Mouse (Mus musculus): ENCODE data around the gene Pigp. TPM values are rescaled to one million over a fixed set of nuclear protein-coding genes. Genes with fewer than 3 reads are reported as not detected.

Pigp gene
- 14.6 to 31.3 TPM (median 19.6 TPM) in 3 replicates for total RNA-seq (2017)

DNA sequence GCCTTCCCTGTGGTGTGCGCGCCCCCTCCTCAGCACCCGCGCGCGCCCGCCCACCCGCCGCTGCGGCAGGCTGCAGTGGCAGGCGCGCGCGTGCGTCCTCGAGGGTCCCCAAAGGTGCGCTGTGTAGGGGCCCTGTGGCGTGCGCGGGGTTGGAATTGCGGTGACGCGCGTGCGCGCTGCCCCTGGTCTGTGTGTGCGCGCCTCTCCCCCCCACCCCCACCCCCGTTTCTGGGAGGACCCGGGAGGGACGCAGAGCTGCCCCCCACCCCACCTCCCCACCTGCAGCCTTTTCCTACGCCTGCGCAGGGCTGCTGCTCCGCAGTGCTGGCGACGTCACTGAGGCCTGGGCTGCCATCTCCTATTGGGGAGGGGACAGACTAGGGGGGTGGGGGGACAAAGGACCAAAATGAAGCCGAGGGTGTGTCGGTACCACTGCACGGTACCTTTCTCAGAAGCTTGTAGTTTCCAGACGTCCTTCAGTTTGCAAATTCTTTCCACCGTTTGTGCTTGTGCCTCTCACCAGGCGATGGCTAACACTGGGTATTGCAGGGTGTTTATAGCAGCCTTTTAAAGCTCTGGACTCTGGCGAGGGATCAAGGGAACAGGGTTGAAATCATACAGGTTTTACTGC lies at the start of gene Pigp:
TSS of gene Pigp (minus strand) at position 542 of the 631 bp plus-strand sequence.
- no peak; the same call in 1 of the 2 replicates for ATAC-seq (replicated peaks; ENCODE audit: insufficient number of reproducible peaks, low FRiP score, low TSS enrichment, poor library complexity, severe bottlenecking)

DNA sequence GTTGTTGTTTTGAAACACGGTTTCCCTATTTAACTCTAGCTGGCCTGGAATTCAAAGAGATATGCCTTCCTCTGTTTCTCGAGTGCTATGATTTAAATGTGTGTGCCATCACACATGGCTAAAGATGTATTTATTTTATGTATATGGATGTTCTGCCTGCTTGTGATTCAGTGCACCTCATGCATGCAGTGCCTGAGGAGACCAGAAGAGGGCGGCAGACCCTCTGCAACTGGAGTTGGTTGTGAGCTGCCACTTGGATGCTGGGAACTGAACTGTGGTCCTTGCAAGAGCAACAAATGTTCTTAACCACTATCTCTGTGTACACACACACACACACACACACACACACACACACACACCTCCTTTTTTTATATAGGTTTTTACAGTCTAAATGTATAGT lies 48.9 kb upstream of the Pigp start:
- ATAC-seq (replicated peaks; ENCODE audit: insufficient number of reproducible peaks, low FRiP score, low TSS enrichment, poor library complexity, severe bottlenecking): no peak

GRCm38 (mm10) chr16:94414151-94414550 lies 42.5 kb upstream of the Pigp start:
- ATAC-seq (replicated peaks; ENCODE audit: insufficient number of reproducible peaks, low FRiP score, low TSS enrichment, poor library complexity, severe bottlenecking): no peak

DNA sequence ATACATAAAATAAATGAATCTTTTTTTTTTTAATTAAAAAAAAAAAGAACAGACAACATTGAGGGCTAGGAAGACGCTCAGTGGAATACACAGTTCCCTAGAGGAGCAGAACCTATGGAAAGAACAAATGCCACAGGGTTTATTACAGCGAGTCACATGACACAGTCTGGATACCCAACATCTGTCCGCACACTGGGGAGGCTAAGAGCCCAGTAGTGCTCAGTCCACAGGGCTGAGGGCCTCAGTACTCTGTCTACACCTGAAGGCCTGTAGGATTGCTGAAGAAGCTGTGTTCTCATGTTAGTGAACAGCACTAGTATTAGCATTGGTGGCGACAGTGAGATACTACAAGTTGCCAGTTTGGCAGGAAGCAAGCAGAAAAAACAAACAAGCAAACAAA lies 41.1 kb upstream of the Pigp start:
- ATAC-seq (replicated peaks; ENCODE audit: insufficient number of reproducible peaks, low FRiP score, low TSS enrichment, poor library complexity, severe bottlenecking): no peak

GRCm38 (mm10) chr16:94412198-94412597 lies 40.6 kb upstream of the Pigp start:
- ATAC-seq (replicated peaks; ENCODE audit: insufficient number of reproducible peaks, low FRiP score, low TSS enrichment, poor library complexity, severe bottlenecking): no peak

- ATAC-seq (replicated peaks; ENCODE audit: insufficient number of reproducible peaks, low FRiP score, low TSS enrichment, poor library complexity, severe bottlenecking): no peak
Measured at GRCm38 (mm10) chr16:94411287-94411686, 39.6 kb upstream of the Pigp start.

DNA sequence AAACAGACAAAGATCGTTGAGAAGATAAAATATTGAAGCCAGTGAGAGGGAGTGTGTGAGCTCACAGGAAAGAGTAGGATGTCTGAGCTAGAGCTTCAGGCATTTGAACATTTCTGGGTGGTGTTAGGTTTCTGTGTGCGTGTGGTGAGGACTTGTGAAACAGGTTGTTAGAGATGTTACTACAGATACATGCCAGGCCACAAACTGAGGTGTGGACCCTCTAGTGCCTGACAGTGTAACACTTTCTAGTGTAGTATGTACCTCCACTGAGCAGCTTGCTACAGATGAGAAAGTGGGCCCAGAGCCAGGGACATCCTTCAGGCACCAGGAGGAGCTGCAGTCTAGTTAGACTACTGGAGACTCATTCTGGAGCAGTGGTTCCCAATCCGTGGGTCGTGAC lies 30.5 kb upstream of the Pigp start:
- ATAC-seq (replicated peaks; ENCODE audit: insufficient number of reproducible peaks, low FRiP score, low TSS enrichment, poor library complexity, severe bottlenecking): no peak

DNA sequence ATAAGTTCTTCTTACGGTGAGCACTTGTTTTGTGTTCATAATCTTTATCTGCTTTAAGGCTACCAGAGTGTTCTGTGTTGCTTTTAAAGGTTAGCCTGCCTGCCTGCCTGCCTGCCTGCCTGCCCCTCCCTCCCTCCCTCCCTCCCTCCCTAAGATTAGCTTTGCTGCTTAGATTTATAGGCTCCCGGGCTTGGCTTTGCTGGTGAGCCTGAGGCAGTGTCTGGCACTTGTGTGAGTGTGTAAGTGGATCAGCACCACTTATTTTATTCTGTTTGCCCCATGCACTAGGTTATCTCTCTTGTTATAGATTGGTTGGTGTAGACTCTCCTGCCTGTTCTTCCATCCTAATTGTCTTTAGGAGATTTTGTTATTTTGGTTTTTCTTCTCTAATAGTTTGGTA lies 30.0 kb upstream of the Pigp start:
- no peak for ATAC-seq (replicated peaks; ENCODE audit: insufficient number of reproducible peaks, low FRiP score, low TSS enrichment, poor library complexity, severe bottlenecking)

DNA sequence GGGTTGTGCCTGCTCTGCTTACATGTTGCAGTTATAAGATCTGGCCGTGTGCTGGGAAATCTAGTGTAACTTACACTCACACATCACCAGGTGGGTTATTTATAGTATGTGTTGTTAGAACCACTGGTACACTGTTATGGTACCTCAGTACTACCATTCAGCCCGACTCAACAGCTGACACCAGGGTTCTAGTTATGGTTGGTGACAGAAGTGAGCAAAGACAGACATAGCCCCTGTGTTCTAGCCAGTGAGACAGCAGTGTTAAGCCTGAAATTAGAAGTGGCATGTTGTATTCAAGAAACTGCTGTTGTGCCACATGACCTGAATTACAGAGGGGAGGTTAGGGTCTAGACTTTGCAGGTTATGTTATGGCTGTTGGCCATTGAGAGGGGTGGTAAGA lies 27.5 kb upstream of the Pigp start:
- ATAC-seq (replicated peaks; ENCODE audit: insufficient number of reproducible peaks, low FRiP score, low TSS enrichment, poor library complexity, severe bottlenecking): no peak

DNA sequence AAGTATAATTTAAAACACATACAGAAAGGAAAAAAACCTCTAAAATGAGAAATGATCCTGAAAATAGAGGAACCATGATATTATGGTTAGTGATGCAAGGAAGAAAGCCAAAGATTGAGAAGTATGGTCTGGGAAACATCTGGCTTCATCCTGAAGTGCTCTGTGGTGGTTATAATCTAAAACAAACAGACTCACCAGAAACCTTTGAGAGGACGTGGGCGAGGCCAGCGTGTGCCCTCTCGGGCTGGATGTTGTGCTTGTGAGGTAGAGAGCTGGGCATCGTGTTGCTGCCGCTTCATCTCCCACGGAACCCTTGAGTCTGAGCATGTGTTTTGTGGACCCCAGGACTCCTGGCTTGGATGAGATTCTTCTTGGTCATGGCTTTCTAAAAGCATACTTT lies 25.0 kb upstream of the Pigp start:
- no peak for ATAC-seq (replicated peaks; ENCODE audit: insufficient number of reproducible peaks, low FRiP score, low TSS enrichment, poor library complexity, severe bottlenecking)

DNA sequence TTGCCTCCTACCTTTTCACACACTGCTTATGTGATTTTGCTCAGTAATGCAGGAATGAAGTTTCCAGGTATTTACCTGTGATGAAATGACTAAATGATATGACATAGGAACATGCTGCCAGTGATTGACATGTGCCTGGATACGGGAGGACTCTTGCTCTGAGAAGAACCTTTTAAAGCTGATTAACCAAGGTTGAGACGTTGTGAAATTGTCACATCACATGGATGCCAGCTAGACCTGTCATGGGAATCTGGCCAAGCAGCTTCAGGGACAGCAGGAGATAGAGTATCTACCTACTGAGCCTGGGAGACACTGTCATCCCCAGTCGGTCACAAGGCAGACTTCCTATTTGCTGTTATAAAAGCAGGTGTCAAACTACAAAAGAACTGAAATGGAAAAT lies 23.4 kb upstream of the Pigp start:
- no peak for ATAC-seq (replicated peaks; ENCODE audit: insufficient number of reproducible peaks, low FRiP score, low TSS enrichment, poor library complexity, severe bottlenecking)

DNA sequence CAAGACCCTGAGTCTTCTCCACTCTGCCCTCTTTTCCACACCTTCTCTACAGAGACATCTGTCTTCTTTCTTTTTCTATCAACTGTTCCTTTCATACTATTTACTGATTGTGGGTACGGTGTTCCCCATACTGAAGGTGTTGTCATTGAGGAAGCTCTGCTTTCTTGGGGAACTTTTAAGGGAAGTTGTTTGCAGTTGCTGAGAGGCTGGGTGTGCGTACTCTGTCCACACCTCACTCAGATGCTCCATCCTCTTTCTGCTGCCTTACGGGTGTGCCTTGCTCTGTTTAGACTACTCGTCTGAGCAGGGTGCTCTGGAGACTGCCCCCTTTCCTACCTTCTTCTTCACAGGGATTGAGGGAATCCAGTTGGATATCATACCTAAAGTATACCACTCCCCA lies 20.7 kb upstream of the Pigp start:
- ATAC-seq (replicated peaks; ENCODE audit: insufficient number of reproducible peaks, low FRiP score, low TSS enrichment, poor library complexity, severe bottlenecking): no peak

DNA sequence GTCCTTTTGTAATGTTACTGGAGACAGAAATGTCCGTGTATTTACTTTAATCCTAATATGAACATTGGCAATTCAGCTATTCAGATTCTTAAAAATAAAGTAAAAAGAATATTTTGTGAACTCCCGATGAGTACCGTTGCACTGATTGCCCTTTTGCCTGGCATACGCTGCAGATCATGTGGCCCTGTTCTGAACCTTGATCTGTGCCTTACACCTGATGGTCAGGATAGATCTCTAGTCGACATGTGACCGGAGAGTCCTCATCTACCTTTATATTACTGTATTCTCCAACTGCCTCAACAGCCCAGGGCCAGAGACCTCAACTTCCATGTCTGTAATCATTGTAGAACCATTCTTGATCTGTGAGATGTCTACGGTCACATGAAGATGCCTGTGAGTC lies 16.0 kb upstream of the Pigp start:
- no peak for ATAC-seq (replicated peaks; ENCODE audit: insufficient number of reproducible peaks, low FRiP score, low TSS enrichment, poor library complexity, severe bottlenecking)

GRCm38 (mm10) chr16:94383277-94383676 lies 11.6 kb upstream of the Pigp start:
- no peak for ATAC-seq (replicated peaks; ENCODE audit: insufficient number of reproducible peaks, low FRiP score, low TSS enrichment, poor library complexity, severe bottlenecking)

- no peak for ATAC-seq (replicated peaks; ENCODE audit: insufficient number of reproducible peaks, low FRiP score, low TSS enrichment, poor library complexity, severe bottlenecking)
Measured at GRCm38 (mm10) chr16:94379386-94379785, 7.7 kb upstream of the Pigp start.

- peak; percentile 46; the same call in 1 of the 2 replicates for ATAC-seq (replicated peaks; ENCODE audit: insufficient number of reproducible peaks, low FRiP score, low TSS enrichment, poor library complexity, severe bottlenecking)
Measured at GRCm38 (mm10) chr16:94370915-94371300, 734 bp downstream of the Pigp start.

DNA sequence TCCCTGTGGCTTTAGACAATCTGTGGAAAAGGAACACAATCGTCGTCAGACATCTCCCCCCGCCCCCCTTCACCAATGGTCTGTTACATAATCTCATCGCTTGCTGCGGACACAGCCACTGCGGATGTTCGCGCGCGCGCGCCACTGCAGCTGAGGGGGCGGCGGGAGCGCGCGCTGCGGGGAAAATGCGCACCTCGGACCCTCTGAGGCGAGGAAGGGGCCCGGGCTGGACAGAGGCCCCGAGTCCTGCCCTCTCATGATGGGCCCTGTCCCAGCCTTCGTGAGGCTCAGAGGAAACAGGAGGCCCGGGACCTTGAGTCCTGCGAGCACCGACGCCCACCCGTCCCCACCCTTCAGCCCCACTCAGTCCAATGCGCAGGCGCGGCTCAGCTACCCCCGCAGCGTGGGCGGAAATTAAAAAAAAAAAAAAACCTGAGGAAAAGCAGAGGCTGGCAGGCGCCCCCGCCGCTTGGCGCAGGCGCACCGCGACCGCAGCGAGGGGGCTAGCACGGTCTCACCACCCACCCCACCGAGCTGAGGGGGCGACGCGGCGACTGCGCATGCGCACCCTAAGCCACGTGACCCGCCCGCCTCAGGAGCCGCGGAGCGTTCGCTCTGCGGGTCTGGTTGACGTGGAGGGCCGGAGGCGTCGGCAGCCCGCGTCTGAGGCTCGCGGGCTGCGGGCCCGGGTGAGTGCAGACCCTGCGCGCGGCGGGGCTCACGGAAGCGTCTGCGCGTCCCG lies 1.3 kb downstream of the Pigp start, which contains the start of gene Ttc3:
TSS of gene Ttc3 (plus strand) at position 446 of the 742 bp plus-strand sequence.
- ATAC-seq (replicated peaks; ENCODE audit: insufficient number of reproducible peaks, low FRiP score, low TSS enrichment, poor library complexity, severe bottlenecking): peak; percentile 34; the same call in 1 of the 2 replicates

- no peak for ATAC-seq (replicated peaks; ENCODE audit: insufficient number of reproducible peaks, low FRiP score, low TSS enrichment, poor library complexity, severe bottlenecking)
Measured at GRCm38 (mm10) chr16:94369596-94370172, 2.0 kb downstream of the Pigp start.

- no peak for ATAC-seq (replicated peaks; ENCODE audit: insufficient number of reproducible peaks, low FRiP score, low TSS enrichment, poor library complexity, severe bottlenecking)
Measured at GRCm38 (mm10) chr16:94365435-94365834, 6.2 kb downstream of the Pigp start.

- no peak for ATAC-seq (replicated peaks; ENCODE audit: insufficient number of reproducible peaks, low FRiP score, low TSS enrichment, poor library complexity, severe bottlenecking)
Measured at GRCm38 (mm10) chr16:94363814-94364213, 7.8 kb downstream of the Pigp start.
